Mouse (Mus musculus): ENCODE measurements around the gene Alcam. TPM values are rescaled to one million over a fixed set of nuclear protein-coding genes. Genes with fewer than 3 reads are reported as not detected.

The Alcam gene
- polyA plus RNA-seq, 1 experiment: 0.01 TPM

DNA sequence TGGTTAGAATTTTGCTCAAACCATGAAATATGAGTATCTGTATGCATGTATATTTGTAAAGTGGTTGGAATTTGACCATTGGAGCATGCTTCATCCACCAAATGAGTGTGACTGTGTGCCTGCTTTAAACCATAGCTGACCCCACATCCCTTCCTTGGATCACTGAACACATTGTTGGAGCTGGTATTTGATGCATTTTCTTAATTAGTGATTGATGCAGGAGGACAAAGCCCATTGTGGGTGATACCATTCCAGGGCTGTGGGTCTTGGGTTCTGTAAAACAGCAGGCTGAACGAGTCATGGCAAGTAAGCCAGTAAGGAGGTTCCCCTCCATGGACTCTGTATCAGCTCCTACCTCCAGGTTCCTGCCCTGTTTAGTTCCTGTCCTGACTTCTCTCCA is 191.3 kb downstream of the Alcam start:
- no peak overlapping the region for H3K4me3 ChIP-seq (replicated peaks)
- H3K4me1 ChIP-seq (ENCODE audit: control insufficient read depth): no peaks in the 10 kb centered on the region
- TF ChIP-seq GATA1 (IDR thresholded peaks at IDR 0.05; ENCODE audit: low read length) (no peak), TAL1 (IDR thresholded peaks at IDR 0.05; ENCODE audit: low read length) (no peak)
- H3K27me3 ChIP-seq (ENCODE audit: control insufficient read depth): no peaks in the 10 kb centered on the region
- peaks cover 2% of the 10 kb centered on the region; the same call in 1 of the 2 replicates for H3K9me3 ChIP-seq (ENCODE audit: control insufficient read depth, low read length)
- no peaks in the 10 kb centered on the region for H3K36me3 ChIP-seq (ENCODE audit: control insufficient read depth)

DNA sequence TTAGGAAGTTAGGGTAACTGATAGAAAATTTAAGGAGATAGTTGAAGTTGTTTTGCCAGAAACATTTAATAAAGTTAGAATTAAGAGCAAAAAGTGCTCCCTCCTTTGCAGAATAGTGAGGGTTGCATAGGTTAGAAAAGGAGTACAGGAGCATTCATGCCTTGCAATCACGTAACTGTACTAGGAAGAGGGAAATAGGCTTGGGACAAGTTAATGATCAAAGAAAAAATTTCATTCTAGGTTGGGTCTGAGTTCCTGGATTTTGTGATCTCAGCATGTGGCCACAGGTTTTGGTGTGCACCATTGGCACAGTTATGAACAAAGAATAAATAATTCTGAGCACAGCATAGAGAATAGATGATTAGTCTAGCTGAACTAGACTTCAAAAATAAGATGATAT is 192.1 kb downstream of the Alcam start:
- TF ChIP-seq GATA1 (IDR thresholded peaks at IDR 0.05; ENCODE audit: low read length): no peak
- no peak for TF ChIP-seq TAL1 (IDR thresholded peaks at IDR 0.05; ENCODE audit: low read length)
- Histone ChIP-seq H3K27me3 (ENCODE audit: control insufficient read depth) (no peaks in the 10 kb centered on the region), H3K4me1 (ENCODE audit: control insufficient read depth) (no peaks in the 10 kb centered on the region), H3K9me3 (ENCODE audit: control insufficient read depth, low read length) (peaks cover 2% of the 10 kb centered on the region; the same call in 1 of the 2 replicates), H3K4me3 (replicated peaks) (no peak overlapping the region), H3K36me3 (ENCODE audit: control insufficient read depth) (no peaks in the 10 kb centered on the region)

DNA sequence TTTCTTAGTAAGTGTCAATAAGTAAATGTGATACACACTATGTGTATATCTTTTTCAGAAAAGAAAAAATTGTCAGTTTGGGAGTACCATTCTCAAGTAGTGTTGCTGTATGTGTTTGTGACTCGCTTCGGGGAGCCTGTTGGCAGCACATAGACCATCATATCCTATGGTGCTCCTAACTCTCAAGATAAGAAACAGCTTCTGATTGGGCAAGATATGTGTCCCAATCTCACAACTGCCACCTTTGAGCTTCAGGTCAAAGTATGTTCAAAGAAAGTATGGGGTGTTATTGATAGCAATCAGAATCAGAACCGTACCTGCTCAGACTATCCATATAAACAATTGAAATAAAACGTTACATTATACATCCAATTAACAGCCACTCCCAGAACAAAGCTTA is 202.9 kb downstream of the Alcam start:
- Histone ChIP-seq H3K36me3 (ENCODE audit: control insufficient read depth) (no peaks in the 10 kb centered on the region), H3K4me1 (ENCODE audit: control insufficient read depth) (no peaks in the 10 kb centered on the region), H3K9me3 (ENCODE audit: control insufficient read depth, low read length) (peaks cover 11% of the 10 kb centered on the region), H3K4me3 (replicated peaks) (no peak overlapping the region), H3K27me3 (ENCODE audit: control insufficient read depth) (no peaks in the 10 kb centered on the region)
- no peak for TF ChIP-seq GATA1 (IDR thresholded peaks at IDR 0.05; ENCODE audit: low read length)
- no peak for TF ChIP-seq TAL1 (IDR thresholded peaks at IDR 0.05; ENCODE audit: low read length)

DNA sequence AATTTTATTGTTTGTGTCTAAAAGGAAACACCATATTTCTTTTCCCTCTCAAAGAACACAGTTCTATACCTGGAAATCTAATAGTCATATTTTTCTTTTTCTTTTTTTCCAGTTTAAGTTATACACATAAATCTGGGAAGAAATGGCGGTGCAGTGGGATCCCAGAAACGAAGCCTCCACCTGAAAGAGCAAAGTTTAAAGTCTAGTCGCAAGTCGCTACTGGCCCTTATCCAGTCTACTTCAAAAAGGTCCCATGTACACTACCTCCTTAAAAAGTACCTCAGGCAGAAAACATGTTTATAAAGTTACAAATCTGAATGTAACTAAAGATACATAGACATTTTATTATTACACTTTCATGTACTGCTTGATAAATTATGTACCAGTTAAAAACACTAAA is 203.7 kb downstream of the Alcam start:
- TF ChIP-seq TAL1 (IDR thresholded peaks at IDR 0.05; ENCODE audit: low read length): no peak
- TF ChIP-seq GATA1 (IDR thresholded peaks at IDR 0.05; ENCODE audit: low read length): no peak
- no peaks in the 10 kb centered on the region for H3K36me3 ChIP-seq (ENCODE audit: control insufficient read depth)
- H3K4me3 ChIP-seq (replicated peaks): no peak overlapping the region
- no peaks in the 10 kb centered on the region for H3K4me1 ChIP-seq (ENCODE audit: control insufficient read depth)
- H3K9me3 ChIP-seq (ENCODE audit: control insufficient read depth, low read length): peaks cover 9% of the 10 kb centered on the region
- no peaks in the 10 kb centered on the region for H3K27me3 ChIP-seq (ENCODE audit: control insufficient read depth)

DNA sequence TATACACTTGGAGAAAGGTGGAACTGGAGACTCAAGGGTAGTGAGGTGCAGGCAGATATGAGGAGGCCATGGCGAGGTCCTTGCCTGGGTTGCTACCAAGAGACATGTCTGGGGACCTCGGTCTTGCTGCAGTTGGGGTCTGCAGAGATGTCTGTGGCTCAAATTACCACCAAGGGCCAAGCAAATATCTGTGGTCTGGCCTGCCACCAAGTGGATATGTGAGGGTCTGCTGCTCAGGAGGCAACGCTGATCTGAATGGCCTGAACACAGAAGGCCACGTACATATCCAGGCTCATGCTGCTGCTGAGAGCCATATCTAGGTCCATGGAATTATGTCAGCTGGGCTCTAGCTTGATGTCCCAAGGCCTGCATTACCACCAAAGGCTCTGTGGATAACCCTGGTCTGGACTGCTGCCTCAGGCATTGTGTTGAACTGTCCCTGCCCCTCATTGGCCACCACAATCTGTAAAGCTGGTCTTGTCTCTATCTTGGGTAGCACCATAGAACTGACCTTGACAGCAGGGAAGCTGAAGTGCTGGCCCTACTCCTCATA is 210.4 kb downstream of the Alcam start:
- no peak for TF ChIP-seq TAL1 (IDR thresholded peaks at IDR 0.05; ENCODE audit: low read length)
- TF ChIP-seq GATA1 (IDR thresholded peaks at IDR 0.05; ENCODE audit: low read length): no peak
- H3K4me3 ChIP-seq (replicated peaks): no peak overlapping the region

DNA sequence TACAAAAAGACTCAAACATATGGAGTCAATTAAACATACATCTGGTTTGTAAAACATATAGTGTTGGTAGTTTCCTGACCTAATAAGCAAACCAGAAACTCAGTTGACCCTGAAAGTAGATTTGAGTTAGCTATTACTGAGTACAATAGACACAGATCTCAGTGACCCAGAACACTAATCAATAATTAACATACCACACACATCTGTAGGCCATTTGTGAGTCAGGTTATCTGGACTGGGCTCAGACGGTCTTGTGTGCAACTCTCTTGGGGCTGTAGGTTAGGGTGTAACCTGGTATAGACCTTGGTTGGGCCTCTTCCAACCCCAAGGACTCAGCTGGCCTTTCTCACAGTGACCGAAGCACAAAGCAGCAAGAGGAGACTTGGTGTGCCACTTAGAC is 211.7 kb downstream of the Alcam start:
- Histone ChIP-seq H3K9me3 (ENCODE audit: control insufficient read depth, low read length) (peaks cover 2% of the 10 kb centered on the region; the same call in 1 of the 2 replicates), H3K4me1 (ENCODE audit: control insufficient read depth) (no peaks in the 10 kb centered on the region), H3K27me3 (ENCODE audit: control insufficient read depth) (no peaks in the 10 kb centered on the region), H3K4me3 (replicated peaks) (no peak overlapping the region), H3K36me3 (ENCODE audit: control insufficient read depth) (no peaks in the 10 kb centered on the region)
- no peak for TF ChIP-seq TAL1 (IDR thresholded peaks at IDR 0.05; ENCODE audit: low read length)
- TF ChIP-seq GATA1 (IDR thresholded peaks at IDR 0.05; ENCODE audit: low read length): no peak

More for the DNA sequence above, 210.4 kb downstream of the Alcam start:
- Histone ChIP-seq H3K9me3 (ENCODE audit: control insufficient read depth, low read length) (peaks cover 2% of the 10 kb centered on the region; the same call in 1 of the 2 replicates), H3K4me1 (ENCODE audit: control insufficient read depth) (no peaks in the 10 kb centered on the region), H3K36me3 (ENCODE audit: control insufficient read depth) (no peaks in the 10 kb centered on the region), H3K27me3 (ENCODE audit: control insufficient read depth) (no peaks in the 10 kb centered on the region)

DNA sequence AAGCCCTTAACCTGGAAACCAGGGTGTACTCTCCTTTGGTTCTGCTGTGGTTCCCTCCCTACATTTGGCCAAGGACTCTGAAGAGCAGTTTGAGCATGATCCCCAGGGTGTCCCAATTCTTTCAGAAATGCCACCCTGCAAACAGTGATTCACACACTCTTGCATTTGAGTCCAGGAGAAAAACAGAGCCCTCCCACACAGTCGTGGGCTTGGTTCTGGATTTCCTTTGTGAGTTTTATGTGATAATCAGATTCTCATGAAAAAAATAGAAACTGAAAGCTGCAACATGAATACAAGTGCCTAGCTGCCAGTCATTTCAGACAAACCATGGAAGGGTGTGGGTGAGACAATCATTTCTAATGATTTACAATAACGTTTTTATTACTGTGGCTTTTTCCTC is 223.9 kb downstream of the Alcam start:
- Histone ChIP-seq H3K4me1 (ENCODE audit: control insufficient read depth) (no peaks in the 10 kb centered on the region), H3K4me3 (replicated peaks) (no peak overlapping the region), H3K27me3 (ENCODE audit: control insufficient read depth) (no peaks in the 10 kb centered on the region), H3K9me3 (ENCODE audit: control insufficient read depth, low read length) (0 out of 2 replicates have a peak, but pooled peaks cover 2% of the 10 kb centered on the region), H3K36me3 (ENCODE audit: control insufficient read depth) (no peaks in the 10 kb centered on the region)
- TF ChIP-seq TAL1 (IDR thresholded peaks at IDR 0.05; ENCODE audit: low read length): no peak
- TF ChIP-seq GATA1 (IDR thresholded peaks at IDR 0.05; ENCODE audit: low read length): no peak

DNA sequence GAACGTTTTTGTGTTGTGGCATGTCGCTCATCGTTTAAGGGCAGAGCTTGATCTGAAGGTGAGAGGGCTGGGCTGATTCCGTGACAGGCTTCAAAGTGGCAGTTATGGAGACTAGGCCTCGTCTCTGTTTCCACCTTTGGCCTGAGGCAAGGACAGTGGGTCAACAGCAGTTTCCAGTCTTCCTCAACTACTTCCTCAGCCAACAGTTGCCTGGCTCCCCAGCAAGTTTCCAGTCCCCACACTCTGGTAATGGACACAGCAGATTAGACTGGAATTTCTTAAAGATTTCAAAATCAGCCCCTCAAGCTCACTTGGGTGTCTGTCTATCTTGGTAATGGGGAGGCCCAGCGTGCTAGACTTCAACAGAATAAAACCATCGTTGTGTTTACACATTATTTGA is 224.4 kb downstream of the Alcam start:
- no peaks in the 10 kb centered on the region for H3K4me1 ChIP-seq (ENCODE audit: control insufficient read depth)
- no peaks in the 10 kb centered on the region for H3K27me3 ChIP-seq (ENCODE audit: control insufficient read depth)

DNA sequence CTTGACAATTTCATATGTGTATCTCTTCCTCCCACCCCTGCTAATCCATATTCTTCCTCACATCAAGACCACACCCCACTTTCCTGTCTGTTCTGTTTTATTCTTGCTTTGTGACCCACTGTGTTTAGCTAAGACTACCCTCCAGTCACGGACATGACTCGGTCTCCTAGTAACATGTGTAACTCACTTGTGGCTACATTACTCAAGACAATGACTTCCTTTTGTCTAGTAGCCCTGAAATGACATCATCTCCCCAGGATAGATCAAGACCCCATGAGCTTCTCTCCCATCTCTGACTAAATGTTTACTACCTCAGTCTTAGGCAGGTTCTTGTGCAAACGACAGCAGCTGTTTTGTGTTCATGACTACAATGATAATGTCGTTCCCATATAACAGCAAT is 231.0 kb downstream of the Alcam start:
- H3K4me1 ChIP-seq (ENCODE audit: control insufficient read depth): no peaks in the 10 kb centered on the region
- no peaks in the 10 kb centered on the region for H3K36me3 ChIP-seq (ENCODE audit: control insufficient read depth)
- no peak overlapping the region for H3K4me3 ChIP-seq (replicated peaks)
- H3K9me3 ChIP-seq (ENCODE audit: control insufficient read depth, low read length): no peaks in the 10 kb centered on the region
- TF ChIP-seq TAL1 (IDR thresholded peaks at IDR 0.05; ENCODE audit: low read length): no peak
- no peak for TF ChIP-seq GATA1 (IDR thresholded peaks at IDR 0.05; ENCODE audit: low read length)
- H3K27me3 ChIP-seq (ENCODE audit: control insufficient read depth): no peaks in the 10 kb centered on the region

More for the DNA sequence above, 224.4 kb downstream of the Alcam start:
- Histone ChIP-seq H3K36me3 (ENCODE audit: control insufficient read depth) (no peaks in the 10 kb centered on the region), H3K4me3 (replicated peaks) (no peak overlapping the region), H3K9me3 (ENCODE audit: control insufficient read depth, low read length) (0 out of 2 replicates have a peak, but pooled peaks cover 2% of the 10 kb centered on the region)
- no peak for TF ChIP-seq GATA1 (IDR thresholded peaks at IDR 0.05; ENCODE audit: low read length)
- TF ChIP-seq TAL1 (IDR thresholded peaks at IDR 0.05; ENCODE audit: low read length): no peak

DNA sequence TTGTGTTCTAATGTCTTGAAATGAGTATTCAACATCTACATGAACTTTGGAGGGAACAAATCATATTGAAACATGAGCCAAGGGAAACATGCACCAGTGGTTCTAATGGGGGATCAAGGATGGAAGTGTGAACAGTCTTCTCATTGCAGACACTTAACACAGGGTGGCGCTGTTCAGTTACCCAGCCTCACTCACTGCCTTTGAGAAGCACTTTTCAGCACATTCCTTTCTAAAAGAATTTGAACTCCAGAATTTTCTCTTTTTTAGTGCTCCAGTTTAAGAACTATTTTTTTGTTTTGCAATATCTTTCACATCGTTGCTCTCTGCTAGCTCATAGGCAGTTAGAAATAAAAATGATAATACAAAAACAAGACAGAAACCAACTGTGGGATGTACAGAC is 234.8 kb downstream of the Alcam start:
- H3K4me1 ChIP-seq (ENCODE audit: control insufficient read depth): no peaks in the 10 kb centered on the region
- H3K4me3 ChIP-seq (replicated peaks): no peak overlapping the region
- H3K36me3 ChIP-seq (ENCODE audit: control insufficient read depth): no peaks in the 10 kb centered on the region
- no peaks in the 10 kb centered on the region for H3K27me3 ChIP-seq (ENCODE audit: control insufficient read depth)
- H3K9me3 ChIP-seq (ENCODE audit: control insufficient read depth, low read length): no peaks in the 10 kb centered on the region
- no peak for TF ChIP-seq GATA1 (IDR thresholded peaks at IDR 0.05; ENCODE audit: low read length)
- TF ChIP-seq TAL1 (IDR thresholded peaks at IDR 0.05; ENCODE audit: low read length): no peak
